Mouse (Mus musculus) R1 (cell line): ENCODE data around the gene Smim11.

Source experiments
- DNase-seq: peaks from one replicate; pipeline ENCODE4 v3.0.0-alpha.2; 2018; ENCODE audit warnings: low read depth, low spot score

Gene Smim11

DNA sequence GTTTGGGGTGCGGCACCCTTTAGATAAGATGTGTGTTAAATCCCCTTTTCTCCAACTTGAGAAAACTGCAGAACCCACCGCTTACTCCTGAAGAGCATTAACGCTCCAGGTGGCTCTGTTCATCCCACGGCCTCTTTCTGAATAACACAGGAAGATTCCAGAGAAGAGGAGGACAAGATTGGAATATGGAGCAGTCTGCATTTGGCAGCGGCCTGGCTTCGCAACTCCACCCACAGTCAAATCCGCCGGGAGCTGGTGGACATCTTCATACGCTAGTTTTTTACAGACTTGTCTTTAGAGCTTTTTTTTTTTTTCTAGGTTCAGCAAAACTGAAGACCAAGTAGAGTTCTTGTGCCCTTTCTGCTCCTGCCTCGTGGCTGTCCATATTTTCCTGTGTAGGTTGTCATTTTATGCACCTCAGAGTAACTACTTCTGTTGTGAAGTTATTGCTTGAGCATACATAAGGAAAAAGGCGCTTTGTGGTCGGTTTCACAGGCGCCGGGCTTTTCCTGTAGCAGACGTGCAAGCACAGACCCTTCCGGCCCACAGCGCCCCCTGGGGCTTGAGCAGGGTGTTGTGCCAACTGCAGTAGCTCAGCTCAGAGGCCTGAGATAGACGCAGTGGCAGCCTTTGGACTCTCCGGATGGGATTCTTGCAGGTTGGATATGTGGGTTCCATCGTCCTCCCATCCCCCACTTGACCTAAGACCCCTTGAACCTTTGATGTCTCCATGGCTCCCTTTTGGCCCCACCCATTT is 18.4 kb downstream of the Smim11 start:
- DNase-seq = peak; percentile 83

GRCm38 (mm10) chr16:92320361-92320760 is 19.3 kb downstream of the Smim11 start:
- no peak for DNase-seq

GRCm38 (mm10) chr16:92321341-92321740 is 20.3 kb downstream of the Smim11 start, which contains the start of gene Fam243:
Gene Fam243 (minus strand): TSS chr16:92321441.
- DNase-seq = no peak

DNA sequence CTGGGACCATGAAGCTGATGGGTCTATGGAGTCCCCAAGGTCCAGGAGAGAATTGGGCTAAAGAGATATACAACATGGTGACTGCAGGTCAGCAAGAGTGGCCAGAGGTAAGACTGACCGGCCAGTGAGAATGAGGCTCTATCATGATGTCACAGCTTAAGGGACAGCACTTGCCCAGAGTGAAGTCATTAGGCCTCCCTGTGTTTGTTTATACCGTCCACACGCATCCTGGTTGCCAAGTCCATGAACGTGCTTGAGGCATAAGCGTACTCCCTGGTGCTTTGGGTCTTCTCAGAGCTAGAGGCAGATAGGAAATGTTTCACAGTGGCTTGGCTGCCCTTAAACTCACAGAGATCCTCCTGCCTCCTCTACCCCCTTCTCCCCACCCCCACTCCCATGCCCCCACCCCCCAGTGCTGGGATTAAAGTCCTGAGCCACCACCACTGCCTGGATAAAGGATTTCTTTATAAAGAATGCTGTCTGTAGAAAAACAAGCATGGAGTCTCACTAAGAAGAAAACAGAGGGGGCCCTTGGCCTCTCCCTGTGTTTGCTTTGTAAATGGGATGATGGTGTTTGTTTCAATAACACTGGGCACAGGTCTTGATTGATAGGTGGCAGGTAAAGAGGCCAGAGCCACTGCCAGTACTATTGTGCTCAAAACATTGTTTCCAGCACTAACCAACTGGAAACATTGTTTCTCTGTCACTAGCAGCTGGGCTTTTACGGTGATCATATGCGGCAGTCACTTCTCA is 23.4 kb downstream of the Smim11 start:
- no peak for DNase-seq

DNA sequence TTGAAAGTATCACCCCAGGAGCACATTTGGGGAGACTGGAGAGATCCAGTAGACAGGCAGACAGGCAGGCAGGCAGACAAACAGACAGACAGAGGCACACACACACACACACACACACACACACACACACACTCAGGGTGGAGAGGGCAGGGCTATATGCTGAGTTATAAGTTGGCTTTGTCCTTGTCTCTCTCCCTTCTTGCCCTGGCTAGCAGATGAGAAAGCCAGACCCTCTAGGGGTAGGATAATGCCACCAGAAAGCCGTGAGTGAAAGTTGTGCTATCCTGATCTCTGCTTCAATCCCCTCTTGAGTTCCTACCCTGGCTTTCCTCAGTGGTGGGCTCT is 23.9 kb downstream of the Smim11 start:
- no peak for DNase-seq

DNA sequence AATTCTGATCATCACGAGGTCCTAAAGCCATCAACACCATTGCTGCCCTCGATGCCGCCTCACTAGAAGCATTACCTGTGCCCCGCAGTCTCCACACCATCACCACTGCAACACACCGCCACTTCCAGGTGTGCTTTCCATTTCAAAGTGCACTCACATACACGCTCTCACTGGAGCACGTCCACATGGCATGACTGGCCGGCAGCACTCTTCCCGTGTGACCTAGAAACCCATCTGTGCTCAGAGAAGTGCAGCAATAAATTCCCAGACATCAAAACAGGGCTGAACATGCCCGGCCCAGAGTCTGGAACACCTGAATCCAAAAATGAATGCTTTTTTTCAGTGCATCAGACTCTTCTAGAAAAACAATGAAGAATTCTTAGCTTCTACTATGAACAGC is 26.8 kb downstream of the Smim11 start:
- DNase-seq = no peak

DNA sequence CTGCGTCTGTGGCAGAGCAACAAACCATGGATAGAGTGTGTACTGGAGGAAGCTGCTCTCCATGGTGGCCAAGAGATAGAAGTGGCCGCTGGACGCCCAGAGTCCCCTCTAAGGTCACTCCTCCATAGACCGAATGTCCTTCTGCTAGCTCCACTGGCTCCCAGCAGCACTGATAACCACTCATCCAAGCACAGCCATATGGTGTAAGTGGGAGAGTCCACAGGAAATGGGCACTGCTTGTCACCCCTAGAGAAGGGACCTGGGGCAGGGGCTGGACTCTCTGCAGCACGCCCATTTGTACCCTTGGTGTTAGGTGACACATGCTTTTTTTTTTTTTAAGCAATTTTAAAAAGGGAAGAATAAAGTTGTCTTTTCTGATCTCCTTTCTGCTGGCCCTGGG is 29.9 kb downstream of the Smim11 start:
- no peak for DNase-seq

DNA sequence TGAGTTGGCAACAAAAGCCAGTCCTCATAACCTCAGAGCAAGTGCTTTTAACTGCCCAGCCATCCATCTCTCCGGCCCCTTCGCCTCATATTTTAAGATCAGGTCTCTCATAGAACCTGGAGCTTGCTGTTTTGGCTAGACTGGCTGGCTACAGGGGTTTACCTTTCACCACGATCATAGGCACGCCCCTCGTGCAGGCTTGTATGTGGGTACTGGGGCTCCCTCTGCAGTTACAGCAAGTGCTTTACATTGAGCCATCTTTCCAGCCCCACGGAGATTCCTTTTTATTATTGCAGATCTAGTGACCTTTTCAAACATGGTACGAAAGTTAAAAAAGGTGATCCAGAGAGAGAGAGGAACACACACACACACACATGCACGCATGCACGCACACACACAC is 33.5 kb downstream of the Smim11 start:
- DNase-seq = no peak

- peak; percentile 88 for DNase-seq
Measured at GRCm38 (mm10) chr16:92336280-92336679, 35.2 kb downstream of the Smim11 start.

DNA sequence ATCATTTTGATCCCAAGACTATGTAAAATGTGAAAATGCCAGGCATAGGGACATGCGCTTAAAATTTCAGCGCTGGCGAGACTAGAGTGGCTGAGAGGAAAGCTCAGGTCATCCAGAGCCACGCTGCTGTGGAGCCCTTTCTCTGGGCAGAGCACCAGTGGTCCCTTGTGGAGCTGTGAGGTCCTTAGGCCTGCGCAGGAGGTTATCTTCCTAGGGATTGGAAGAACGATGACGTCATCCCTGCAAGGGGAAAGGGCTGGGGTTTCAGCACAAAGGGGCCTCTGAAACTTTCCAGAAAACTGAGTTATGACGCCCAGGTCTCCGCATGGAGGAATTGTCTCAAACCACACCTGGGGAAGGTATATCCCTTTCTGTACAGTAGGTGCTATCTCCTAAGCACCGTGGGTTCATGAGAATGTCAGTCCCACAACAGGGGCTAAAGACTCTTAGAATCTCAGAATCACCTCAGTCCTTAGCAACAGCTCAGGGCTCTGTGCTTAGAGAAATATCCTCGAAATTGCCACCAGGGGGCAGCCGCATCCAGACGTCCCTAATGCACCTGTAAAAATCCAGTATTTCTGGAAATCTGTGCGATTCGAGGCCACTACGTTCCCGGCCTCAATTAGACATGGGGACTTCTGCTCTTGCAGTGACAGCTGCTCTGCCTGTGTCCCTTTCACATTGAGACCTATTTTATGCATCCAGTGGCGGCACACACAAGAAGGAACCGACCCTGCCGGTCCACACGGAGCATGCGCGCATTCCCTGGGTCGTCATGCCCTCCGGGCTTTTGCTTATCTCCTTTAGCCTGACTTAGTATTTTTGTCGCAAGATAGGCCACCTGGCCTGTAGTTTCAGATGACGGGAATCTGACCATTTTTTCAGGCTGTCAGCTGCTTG is 39.8 kb downstream of the Smim11 start:
- DNase-seq = peak; percentile 88

- DNase-seq = no peak
Measured at GRCm38 (mm10) chr16:92345177-92345576, 44.1 kb downstream of the Smim11 start.

DNA sequence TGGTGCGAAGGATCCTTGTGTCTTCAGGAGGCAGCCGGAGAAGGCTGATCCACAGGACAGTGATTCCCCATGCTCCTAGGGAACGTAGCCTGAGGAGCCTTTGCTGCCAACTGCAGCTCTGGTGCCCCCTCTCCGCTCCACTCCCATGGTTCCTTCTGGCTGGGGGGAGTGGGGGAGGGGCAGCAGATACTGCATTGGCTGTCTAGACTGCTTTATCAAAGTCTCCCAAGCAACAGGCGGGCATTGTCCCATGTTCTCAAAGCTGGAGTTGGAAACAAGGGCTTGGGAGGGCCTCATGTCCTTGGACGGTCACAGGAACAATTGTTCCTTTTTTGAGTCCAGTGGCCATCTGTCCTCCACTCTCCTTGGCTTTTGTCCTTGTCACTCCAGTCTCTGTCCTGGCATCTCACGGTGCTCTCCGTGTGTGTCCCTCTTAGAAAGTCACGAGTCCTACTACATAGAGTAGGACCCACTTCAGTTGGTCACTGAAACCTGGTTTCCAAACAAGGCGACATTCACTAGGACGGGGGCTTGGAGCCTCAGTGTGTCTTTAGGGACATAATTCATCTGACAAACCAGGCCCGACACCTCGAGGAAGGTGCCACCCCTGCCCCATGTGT is 45.3 kb downstream of the Smim11 start:
- DNase-seq = no peak

GRCm38 (mm10) chr16:92348941-92349340 is 47.9 kb downstream of the Smim11 start:
- peak; percentile 78 for DNase-seq

- no peak for DNase-seq
Measured at GRCm38 (mm10) chr16:92353295-92353694, 52.2 kb downstream of the Smim11 start.

DNA sequence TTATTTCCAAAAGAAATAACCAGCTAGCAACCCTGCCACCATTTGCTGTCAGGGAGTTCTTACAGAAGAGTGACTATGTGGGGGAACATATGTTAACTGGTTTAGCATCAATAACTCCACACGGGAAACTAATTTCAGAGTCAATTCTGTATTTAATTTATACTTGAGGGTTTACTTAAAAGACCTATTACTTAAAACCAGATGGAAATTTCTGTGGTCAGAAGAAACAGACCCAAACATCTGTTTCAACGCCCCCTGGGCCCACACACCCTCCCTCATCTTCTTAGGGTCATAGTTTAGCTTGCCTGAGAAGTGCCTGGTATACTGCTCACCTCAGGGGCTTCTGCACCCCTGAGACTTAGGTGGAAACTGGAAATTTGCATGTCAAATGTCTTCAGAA is 52.8 kb downstream of the Smim11 start:
- no peak for DNase-seq

- DNase-seq = no peak
Measured at GRCm38 (mm10) chr16:92355366-92355765, 54.3 kb downstream of the Smim11 start.

GRCm38 (mm10) chr16:92355982-92356381 is 54.9 kb downstream of the Smim11 start:
- no peak for DNase-seq

DNA sequence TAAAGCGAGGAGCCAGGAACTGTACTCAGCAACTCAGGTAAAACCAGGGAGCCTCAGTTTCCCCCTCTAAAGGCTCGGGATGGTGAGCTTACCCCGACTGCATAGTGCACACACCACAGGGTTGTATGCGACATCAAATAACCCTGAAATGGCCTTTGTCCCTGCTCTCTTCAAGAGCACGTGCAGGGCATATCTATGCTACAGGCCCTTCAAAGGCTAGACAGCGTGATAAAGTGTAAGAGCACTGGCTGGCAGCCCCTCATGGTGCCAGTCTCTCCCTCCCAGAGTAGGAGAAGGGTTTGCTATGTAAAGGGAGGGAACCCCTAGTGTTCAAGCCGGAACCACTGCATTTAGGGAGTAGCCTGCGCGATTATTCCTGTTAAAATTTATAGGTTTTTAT is 55.9 kb downstream of the Smim11 start:
- no peak for DNase-seq

DNA sequence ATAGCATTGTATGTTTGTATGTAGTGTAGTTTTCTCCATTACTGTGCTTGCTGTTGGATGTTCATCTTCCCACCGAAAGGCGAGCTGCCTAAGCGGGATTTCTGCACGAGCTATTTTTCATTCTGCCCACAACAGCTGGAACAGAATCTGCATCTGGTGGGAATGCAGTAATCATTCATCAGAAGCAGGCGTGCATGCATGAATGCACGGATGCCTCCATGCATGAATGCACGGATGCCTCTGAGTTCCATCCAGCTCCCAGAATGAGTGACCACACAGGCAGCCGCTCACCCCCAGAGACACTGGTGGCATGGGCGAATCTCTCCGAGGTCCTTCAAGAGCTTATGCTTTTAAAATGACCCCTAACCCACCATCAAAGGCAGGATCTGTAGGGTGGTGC is 56.5 kb downstream of the Smim11 start:
- DNase-seq = no peak

DNA sequence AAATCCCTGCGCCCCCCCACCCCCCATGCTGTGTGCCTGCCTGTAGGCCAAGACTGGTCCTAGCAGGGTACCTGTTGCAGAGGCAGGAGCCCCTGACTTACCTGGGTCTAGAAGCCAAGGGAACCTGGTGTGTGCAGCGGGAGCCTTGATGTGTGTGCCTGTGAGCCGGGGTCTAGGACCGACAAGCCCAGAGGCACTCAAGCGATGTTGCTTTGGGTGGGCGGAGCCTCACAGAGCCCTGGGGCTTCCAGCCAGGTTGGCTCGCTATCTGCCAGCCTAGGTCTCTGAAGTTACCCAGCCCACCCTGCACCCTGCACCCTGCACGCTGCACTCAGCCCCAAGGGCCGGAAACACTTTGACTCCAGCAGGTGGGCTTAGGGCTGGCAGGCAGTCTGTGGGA is 57.6 kb downstream of the Smim11 start:
- peak; percentile 50 for DNase-seq

DNA sequence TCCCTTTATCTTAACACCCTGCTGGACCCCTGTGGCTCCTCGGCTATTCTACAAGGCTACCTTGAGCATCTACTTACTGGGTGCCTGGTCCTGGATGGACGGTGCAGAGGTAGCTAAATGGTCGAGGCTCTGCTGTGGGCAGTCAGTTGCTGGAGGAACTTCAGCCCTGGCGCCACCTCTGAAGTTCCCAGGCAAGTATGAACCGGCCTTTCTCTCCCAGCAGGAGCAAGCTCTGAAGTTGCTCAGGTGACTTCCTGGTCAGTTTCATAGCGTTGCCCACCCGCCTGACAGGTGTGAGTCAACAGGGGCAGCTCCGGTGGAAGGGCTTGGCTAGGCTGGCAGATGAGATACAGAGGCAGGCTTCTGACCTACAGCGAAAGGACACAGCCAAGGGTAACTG is 58.1 kb downstream of the Smim11 start, which contains the start of gene Kcne1:
Gene Kcne1, minus strand, starts transcription at position 240 of the 400 bp plus-strand sequence.
- no peak for DNase-seq

- no peak for DNase-seq
Measured at GRCm38 (mm10) chr16:92360711-92361110, 59.6 kb downstream of the Smim11 start.
